Mouse (Mus musculus): ENCODE measurements at regions not wholly inside any gene's neighbourhood (a gene's known extent, or its start where the extent isn't known, plus 50 kb on each side); places are given as distances from the start of the nearest gene placed in this dataset.

DNA sequence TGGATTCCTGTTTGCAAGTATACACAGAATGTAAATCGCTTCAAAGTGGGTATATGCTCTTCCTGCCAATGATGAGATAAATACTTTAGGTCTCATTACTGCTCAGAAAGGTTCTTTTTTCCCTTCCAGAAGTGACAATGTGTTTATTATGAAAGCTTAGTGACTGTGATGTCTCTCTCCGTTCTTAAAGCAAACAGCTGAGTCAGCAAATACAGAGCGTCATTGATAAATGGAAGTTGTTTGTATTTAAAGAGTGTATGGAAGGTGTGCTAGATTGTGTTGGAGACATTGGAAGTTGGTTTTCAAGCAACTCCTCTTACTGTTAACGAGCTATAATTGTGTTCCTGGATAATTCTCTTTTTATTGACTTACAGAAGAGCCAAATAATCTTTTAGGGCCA lies 408.0 kb downstream of the Prr30 start:
- no peak for DNase-seq (ENCODE audit: low spot score)

DNA sequence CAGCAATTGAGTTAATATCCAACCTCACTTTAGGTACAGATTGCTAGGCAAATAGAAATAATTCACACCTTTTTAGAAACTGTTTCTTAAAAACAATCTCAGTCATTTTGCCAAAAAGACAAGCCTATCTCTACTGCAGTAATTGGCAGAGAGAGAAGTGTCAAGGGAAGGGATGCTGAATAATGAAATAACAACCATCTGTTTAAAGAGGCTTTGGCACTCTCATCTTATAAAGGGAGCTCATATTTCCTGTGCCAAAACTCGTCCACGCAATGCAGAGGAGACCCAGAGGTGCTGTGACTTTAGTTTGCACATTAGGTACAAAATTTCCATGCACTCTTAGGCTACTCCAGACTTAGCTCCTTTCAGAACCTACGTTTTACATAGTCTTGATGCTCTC lies 418.2 kb downstream of the Prr30 start:
- no peak for DNase-seq (ENCODE audit: low spot score)

DNA sequence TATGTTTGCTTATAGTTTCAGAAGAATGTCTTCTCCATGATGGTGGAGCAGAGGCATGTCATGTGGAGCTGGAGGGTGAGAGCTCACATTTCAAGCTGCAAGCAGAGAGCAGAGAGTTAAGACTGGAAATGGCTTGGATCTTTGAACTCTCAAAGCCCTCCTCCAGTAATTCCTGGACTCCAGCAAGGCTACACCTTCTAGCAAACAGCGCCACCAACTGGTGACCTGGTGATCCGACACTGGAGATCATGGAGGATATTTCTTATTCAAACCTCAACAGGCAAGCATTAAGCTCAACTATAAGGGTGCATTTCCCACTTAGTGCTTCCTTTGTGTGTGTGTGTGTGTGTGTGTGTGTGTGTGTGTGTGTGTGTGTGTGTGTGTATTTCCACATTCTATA lies 446.2 kb downstream of the Prr30 start:
- DNase-seq (ENCODE audit: low spot score): no peak

DNA sequence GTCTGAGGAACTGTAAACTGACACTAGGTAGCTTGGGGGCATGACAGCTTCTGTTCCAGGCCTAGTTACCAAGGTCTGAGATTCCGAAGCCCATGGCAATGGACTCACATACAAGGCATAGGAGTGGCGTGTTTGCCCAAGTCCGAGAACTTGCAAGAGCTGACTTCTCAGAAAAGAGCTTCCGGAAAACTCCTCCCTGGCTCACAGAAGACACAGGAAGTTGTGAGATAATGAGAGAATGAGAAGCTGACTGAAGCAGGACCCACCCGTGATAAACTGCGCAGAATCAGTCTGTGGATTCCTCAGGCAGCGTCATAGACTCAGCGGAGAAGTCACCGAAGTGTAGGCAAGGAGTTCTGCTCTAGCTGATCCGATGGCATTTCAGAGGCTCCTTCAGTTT lies 447.4 kb downstream of the Prr30 start:
- DNase-seq (ENCODE audit: low spot score): no peak

DNA sequence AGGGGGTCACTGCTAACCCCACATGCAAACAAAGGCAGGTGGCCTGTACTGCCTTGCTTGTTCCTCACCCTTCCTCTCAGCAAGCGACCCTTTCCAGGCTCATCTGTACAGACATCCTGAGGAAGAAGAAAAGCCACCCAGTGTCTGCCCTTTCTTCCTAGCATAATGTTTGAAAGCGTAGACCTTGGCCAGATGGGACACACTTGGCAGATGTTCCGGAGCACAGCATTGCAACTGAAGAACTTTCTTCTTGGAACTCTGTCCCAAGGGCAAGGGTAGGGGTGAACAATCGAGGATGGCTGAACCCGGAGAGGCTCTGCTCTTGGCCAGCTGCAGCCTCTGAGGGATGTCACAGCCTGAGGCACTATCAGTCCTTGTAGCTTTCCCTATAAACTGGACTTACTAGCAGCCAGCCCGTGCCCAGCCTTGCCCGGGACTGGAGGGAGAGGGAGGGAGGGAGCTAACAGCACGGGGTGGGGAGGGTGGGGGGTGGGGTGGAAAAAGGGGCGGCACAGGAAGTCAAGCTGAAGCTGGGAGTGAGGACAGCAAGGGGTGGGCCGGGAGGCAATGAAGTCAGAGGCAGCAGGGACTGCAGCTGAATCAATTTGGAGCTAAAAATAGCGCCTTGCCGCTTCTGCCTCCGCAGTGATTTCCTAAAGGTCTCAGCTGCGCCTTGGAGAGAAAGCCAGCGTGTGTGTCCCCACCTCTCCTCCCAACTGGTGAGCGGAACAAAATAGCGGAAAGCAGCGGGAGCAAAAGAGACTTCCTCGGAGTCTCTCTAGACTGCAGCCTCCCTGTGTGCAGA lies 450.2 kb downstream of the Prr30 start:
- peak; percentile 54 for DNase-seq (ENCODE audit: low spot score)

GRCm38 (mm10) chr14:100735276-100735675 lies 450.8 kb upstream of the Klf12 start:
- DNase-seq (ENCODE audit: low spot score): no peak

GRCm38 (mm10) chr14:100728433-100728832 lies 444.0 kb upstream of the Klf12 start:
- no peak for DNase-seq (ENCODE audit: low spot score)

DNA sequence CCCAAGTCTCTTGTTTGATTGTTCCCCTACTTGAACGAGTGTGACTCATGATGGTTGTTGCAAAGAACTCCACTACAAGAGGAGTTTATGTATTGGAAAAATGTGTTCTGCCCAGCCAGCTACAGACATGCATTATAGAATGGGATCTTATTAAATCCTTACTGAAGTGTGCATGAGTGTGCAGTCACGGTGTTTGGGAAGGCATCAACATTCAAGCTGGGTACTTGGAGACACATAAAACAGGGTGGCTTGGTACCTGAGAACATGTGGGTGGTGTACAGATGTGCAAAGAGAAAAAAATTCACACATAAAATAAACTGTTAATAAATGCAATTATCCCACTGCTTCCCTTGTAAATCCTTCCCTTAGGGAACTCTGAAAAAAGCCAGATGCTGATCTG lies 443.2 kb upstream of the Klf12 start:
- no peak for DNase-seq (ENCODE audit: low spot score)

DNA sequence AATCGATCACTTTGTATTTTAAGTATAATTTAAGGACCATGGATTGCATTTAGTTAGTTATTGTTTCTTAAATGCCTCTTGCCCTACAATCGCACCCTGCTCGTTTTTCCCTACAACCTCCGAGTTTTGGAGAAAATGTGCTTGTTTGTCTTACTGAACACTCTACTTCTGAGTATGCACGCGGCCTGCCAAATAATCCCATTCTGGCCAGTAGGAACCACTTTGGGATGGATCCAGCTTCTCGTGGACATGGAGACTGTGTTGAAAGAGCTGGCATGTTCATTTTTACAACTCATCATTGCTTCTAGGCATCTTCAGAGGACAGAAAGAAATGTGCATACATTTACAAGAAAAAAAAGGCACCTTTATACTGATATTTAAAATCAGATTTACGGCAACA lies 440.5 kb upstream of the Klf12 start:
- peak; percentile 26 for DNase-seq (ENCODE audit: low spot score)

DNA sequence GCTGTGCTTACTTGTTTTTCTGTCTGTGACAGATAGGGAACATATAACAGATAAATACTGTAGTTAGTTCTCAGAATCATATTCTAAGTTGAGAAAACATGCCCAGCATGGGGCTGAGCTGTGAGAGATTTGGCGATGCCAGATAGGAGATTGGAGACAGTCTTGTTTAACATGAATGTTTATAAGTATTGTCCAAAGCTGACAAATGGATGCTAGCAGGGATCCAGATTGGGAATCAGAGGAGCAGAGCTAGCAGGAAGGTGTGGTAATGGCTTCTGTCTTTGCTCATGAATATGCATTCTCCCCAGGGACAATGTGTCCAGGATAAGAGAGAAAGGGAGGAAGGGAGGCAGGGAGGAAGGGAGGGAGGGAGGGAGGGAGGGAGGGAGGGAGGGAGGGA lies 436.2 kb upstream of the Klf12 start:
- no peak for DNase-seq (ENCODE audit: low spot score)

- DNase-seq (ENCODE audit: low spot score): no peak
Measured at GRCm38 (mm10) chr14:100714952-100715351, 430.5 kb upstream of the Klf12 start.

GRCm38 (mm10) chr14:100713999-100714471 lies 429.6 kb upstream of the Klf12 start:
- no peak for DNase-seq (ENCODE audit: low spot score)

- DNase-seq (ENCODE audit: low spot score): no peak
Measured at GRCm38 (mm10) chr14:100713592-100713991, 429.1 kb upstream of the Klf12 start.

GRCm38 (mm10) chr14:100665361-100665955 lies 381.0 kb upstream of the Klf12 start:
- no peak for DNase-seq (ENCODE audit: low spot score)

GRCm38 (mm10) chr14:100664180-100664579 lies 379.7 kb upstream of the Klf12 start:
- DNase-seq (ENCODE audit: low spot score): no peak

DNA sequence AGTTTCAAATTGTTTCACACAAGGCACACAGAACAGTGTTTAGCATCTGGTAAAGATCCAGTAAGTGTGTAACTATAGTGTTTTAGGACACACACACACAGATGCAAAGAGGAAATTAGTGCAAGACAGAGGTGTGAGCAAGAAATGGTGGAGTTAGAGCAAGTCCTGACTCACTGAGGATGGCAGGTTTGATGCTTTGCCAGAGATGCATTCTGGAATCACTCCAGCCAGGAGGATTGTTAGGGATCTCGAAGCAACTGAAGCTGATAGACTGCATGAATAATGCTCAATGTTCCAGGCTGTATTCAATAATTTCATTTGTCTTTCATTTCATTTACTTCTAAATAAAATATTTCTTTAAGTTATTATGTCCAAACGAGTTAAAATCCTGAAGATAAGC lies 357.6 kb upstream of the Klf12 start:
- DNase-seq (ENCODE audit: low spot score): no peak

- no peak for DNase-seq (ENCODE audit: low spot score)
Measured at GRCm38 (mm10) chr14:100634521-100634920, 350.0 kb upstream of the Klf12 start.

GRCm38 (mm10) chr14:100631676-100632075 lies 347.2 kb upstream of the Klf12 start:
- DNase-seq (ENCODE audit: low spot score): no peak

GRCm38 (mm10) chr14:100630197-100630596 lies 345.7 kb upstream of the Klf12 start:
- DNase-seq (ENCODE audit: low spot score): no peak

GRCm38 (mm10) chr14:100627523-100627922 lies 343.0 kb upstream of the Klf12 start:
- DNase-seq (ENCODE audit: low spot score): no peak

GRCm38 (mm10) chr14:100619656-100620030 lies 335.2 kb upstream of the Klf12 start:
- no peak for DNase-seq (ENCODE audit: low spot score)

- DNase-seq (ENCODE audit: low spot score): no peak
Measured at GRCm38 (mm10) chr14:100618793-100619655, 334.5 kb upstream of the Klf12 start.

Measured in gastrocnemius, adult 18-20 months (tissue).